ENCODE assay signal across 8 mouse cellular contexts in genomic region chr2:145833341-145833740, GRCm38 (mm10).
DNase-seq lines count a peak whose midpoint lies in the region; ATAC-seq lines count a peak whose summit lies in the region.

No protein-coding gene starts in this region.

- 0 out of 2 replicates have a peak, but pooled peaks cover 7% of the 10 kb centered on the region for H3K36me3 ChIP-seq in kidney, embryonic 14.5 days (ENCODE audit: control insufficient read depth, insufficient read depth, low read length)
- no peaks in the 10 kb centered on the region for H3K36me3 ChIP-seq in embryonic facial prominence, embryonic 11.5 days (replicated peaks; ENCODE audit: control insufficient read depth, insufficient read depth, low read depth, low read length)
- H3K36me3 ChIP-seq in limb, embryonic 13.5 days, result no peaks in the 10 kb centered on the region

- H3K9me3 ChIP-seq in kidney, embryonic 14.5 days (ENCODE audit: control insufficient read depth, low read length), result no peaks in the 10 kb centered on the region
- no peaks in the 10 kb centered on the region for H3K9me3 ChIP-seq in embryonic facial prominence, embryonic 11.5 days (replicated peaks; ENCODE audit: control insufficient read depth, low read length)
- H3K9me3 ChIP-seq in limb, embryonic 13.5 days, result no peaks in the 10 kb centered on the region

- WGBS in kidney, embryonic 14.5 days, result 70% methylated on average over 3 of the region's 3 CpGs
- 60% methylated on average over 3 of the region's 3 CpGs for WGBS in embryonic facial prominence, embryonic 11.5 days
- 46% methylated on average over 3 of the region's 3 CpGs for WGBS in limb, embryonic 13.5 days

- H3K4me3 ChIP-seq in kidney, embryonic 14.5 days (ENCODE audit: low read length), result no peak overlapping the region
- H3K4me3 ChIP-seq in embryonic facial prominence, embryonic 11.5 days (ENCODE audit: low read depth, low read length), result no peak overlapping the region
- H3K4me3 ChIP-seq in limb, embryonic 13.5 days, result no peak overlapping the region

- no peak overlapping the region for H3K4me2 ChIP-seq in kidney, embryonic 14.5 days (replicated peaks; ENCODE audit: low read depth, low read length)
- H3K4me2 ChIP-seq in embryonic facial prominence, embryonic 11.5 days (ENCODE audit: low read depth, low read length), result no peak overlapping the region
- H3K4me2 ChIP-seq in limb, embryonic 13.5 days (replicated peaks), result peak overlapping the region; percentile 47; the same call in 1 of the 2 replicates

- DNase-seq in adrenal gland, adult 2 months, result peak; percentile 34
- DNase-seq in adrenal gland, postnatal 4 days (ENCODE audit: low spot score in 2 of 2), result no peak
- no peak for DNase-seq in kidney, adult 18-20 months
- DNase-seq in embryonic facial prominence, embryonic 11.5 days (ENCODE audit: low spot score), result peak; percentile 26
- no peak for DNase-seq in spleen, adult 12 weeks (ENCODE audit: low spot score)
- DNase-seq in left cerebral cortex, postnatal 10 days (ENCODE audit: extremely low spot score in 1 of 2, low spot score in 2 of 2), result no peak

- intact Hi-C loops in left cerebral cortex, postnatal 10 days (cut with DNase I), result no loop called here

- no peak for ATAC-seq in kidney, embryonic 14.5 days (ENCODE audit: low FRiP score, low TSS enrichment)
- no peak for ATAC-seq in embryonic facial prominence, embryonic 11.5 days (replicated peaks; ENCODE audit: insufficient number of reproducible peaks, low FRiP score, low TSS enrichment, low read depth)
- no peak for ATAC-seq in limb, embryonic 13.5 days (ENCODE audit: low FRiP score, low read depth)

- H3K27me3 ChIP-seq in kidney, embryonic 14.5 days (ENCODE audit: control insufficient read depth, insufficient read depth, low read length), result no peaks in the 10 kb centered on the region
- H3K27me3 ChIP-seq in embryonic facial prominence, embryonic 11.5 days (ENCODE audit: control insufficient read depth, insufficient read depth, low read length), result no peaks in the 10 kb centered on the region
- H3K27me3 ChIP-seq in limb, embryonic 13.5 days, result no peaks in the 10 kb centered on the region

- H3K9ac ChIP-seq in kidney, embryonic 14.5 days (ENCODE audit: low read depth, low read length), result no peak overlapping the region
- H3K9ac ChIP-seq in embryonic facial prominence, embryonic 11.5 days (replicated peaks; ENCODE audit: low read length), result no peak overlapping the region
- H3K9ac ChIP-seq in limb, embryonic 13.5 days, result no peak overlapping the region

- H3K27ac ChIP-seq in kidney, embryonic 14.5 days (ENCODE audit: low read depth, low read length), result peak overlapping the region; percentile 59
- peak overlapping the region; percentile 87 for H3K27ac ChIP-seq in embryonic facial prominence, embryonic 11.5 days (replicated peaks; ENCODE audit: low read depth, low read length)
- H3K27ac ChIP-seq in limb, embryonic 13.5 days, result peak overlapping the region; percentile 84

- H3K4me1 ChIP-seq in kidney, embryonic 14.5 days (ENCODE audit: control insufficient read depth, insufficient read depth, low read length), result peaks cover 15% of the 10 kb centered on the region
- no peaks in the 10 kb centered on the region; the same call in 1 of the 2 replicates for H3K4me1 ChIP-seq in embryonic facial prominence, embryonic 11.5 days (ENCODE audit: control insufficient read depth, insufficient read depth, low read length)
- peaks cover 27% of the 10 kb centered on the region for H3K4me1 ChIP-seq in limb, embryonic 13.5 days

Comparison
In these comparisons a context has a peak if more than half of its experiments do, and no peak if none do; other contexts are left out.
1. DNase-seq: peak in adrenal gland, adult 2 months (single experiment) and embryonic facial prominence, embryonic 11.5 days (single experiment); none in adrenal gland, postnatal 4 days (0 of 2), kidney, adult 18-20 months (single experiment), spleen, adult 12 weeks (single experiment) and left cerebral cortex, postnatal 10 days (0 of 2).
2. Peak in every context shown above with its lines, with median percentiles within 50 percentile points of each other: H3K27ac ChIP-seq.